Mouse (Mus musculus) hindbrain, embryonic 12.5 days (tissue): ENCODE data around the gene Mtfmt. TPM values are rescaled to one million over a fixed set of nuclear protein-coding genes. Genes with fewer than 3 reads are reported as not detected.

Experiments used
- ATAC-seq: fragments of 200-750 bp; cut with Nextera tagmentation; 2 replicates; pipeline ENCODE4 v1.8.0; 2017; ENCODE audit warnings: moderate TSS enrichment; ENCODE audit not compliant: low FRiP score
- H3K27ac ChIP-seq: fragments of 300-500 bp; sonication (generic); 2 replicates; pipeline ENCODE4 v1.5.1; 2016; ENCODE audit warnings: mild to moderate bottlenecking
- H3K27me3 ChIP-seq: fragments of 300-500 bp; sonication (generic); 2 replicates; pipeline ENCODE4 v1.6.1; 2016; ENCODE audit warnings: mild to moderate bottlenecking
- H3K36me3 ChIP-seq: fragments of 300-500 bp; sonication (generic); 2 replicates; pipeline ENCODE4 v1.6.1; 2016; ENCODE audit warnings: mild to moderate bottlenecking
- H3K4me1 ChIP-seq: fragments of 300-500 bp; sonication (generic); 2 replicates; pipeline ENCODE4 v1.6.1; 2016
- H3K4me2 ChIP-seq: fragments of 300-500 bp; sonication (generic); replicated peaks from 2 replicates; pipeline ENCODE4 v1.6.1; 2016; ENCODE audit warnings: mild to moderate bottlenecking
- H3K4me3 ChIP-seq: fragments of 300-500 bp; sonication (generic); 2 replicates; pipeline ENCODE4 v1.5.1; 2016; ENCODE audit warnings: mild to moderate bottlenecking
- H3K9ac ChIP-seq: fragments of 300-500 bp; sonication (generic); 2 replicates; pipeline ENCODE4 v1.6.1; 2016; ENCODE audit warnings: mild to moderate bottlenecking, moderate library complexity
- H3K9me3 ChIP-seq: fragments of 300-500 bp; sonication (generic); replicated peaks from 2 replicates; pipeline ENCODE4 v1.6.1; 2016; ENCODE audit warnings: mild to moderate bottlenecking
- WGBS: fragments of 180-500 bp; shearing (Covaris S2); methylation state at CpG from one replicate; pipeline ENCODE4 v1.1.7; 2016; 5-methylcytosine and 5-hydroxymethylcytosine counted together
- polyA plus RNA-seq: library from polyadenylated mRNA; unstranded; fragments of >200 nt; fragmentation: Nextera tagmentation; extraction: Ambion mirVana; gene quantifications from 2 replicates; pipeline ENCODE4 v1.2.1, GENCODE M21; 2016

Gene Mtfmt
- polyA plus RNA-seq, result 22.8 and 28.4 TPM in 2 replicates

DNA sequence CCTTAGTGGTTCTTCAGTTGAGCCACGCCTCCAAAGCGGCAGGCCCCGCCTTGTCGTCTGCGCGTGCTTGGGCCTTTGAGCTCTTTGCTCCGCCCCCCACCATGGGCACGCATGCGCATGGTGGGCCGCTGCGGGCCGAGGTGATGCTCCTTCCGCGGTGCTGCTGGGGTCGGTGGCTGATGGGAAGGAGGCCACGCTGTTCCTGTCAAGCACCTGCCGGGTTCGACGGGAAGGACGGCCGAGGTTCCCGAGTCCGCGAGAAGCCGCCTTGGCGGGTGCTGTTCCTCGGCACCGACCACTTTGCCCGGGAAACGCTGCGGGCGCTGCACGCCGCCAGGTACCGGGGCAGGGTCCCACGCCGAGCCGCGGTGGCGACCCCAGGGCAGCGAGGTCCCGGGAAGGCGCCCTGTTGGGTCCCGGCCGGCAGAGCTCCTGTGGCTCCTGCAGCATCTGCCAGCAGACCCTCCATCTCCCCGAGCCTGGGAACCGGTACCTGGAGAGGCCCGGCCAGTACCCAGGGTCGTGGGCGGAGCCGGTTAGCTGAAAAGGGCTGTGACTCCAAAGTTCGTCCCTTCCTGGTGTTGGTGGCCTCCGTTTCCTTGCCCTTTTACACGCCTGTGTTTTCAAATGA lies at the start of gene Mtfmt:
Mtfmt (plus strand) TSS at position 112 of the 631 bp plus-strand sequence.
- under 1% methylated on average over 54 of the region's 54 CpGs for WGBS
- H3K9me3 ChIP-seq, result no peaks in the 10 kb centered on the region

GRCm38 (mm10) chr9:65386373-65387140 lies 49.0 kb upstream of the Mtfmt start:
- Histone ChIP-seq H3K36me3 (no peaks in the 10 kb centered on the region), H3K9ac (no peak overlapping the region), H3K9me3 (no peaks in the 10 kb centered on the region), H3K27me3 (peaks cover 27% of the 10 kb centered on the region), H3K4me3 (no peak overlapping the region), H3K4me2 (no peak overlapping the region), H3K4me1 (0 out of 2 replicates have a peak, but pooled peaks cover 8% of the 10 kb centered on the region), H3K27ac (no peak overlapping the region)
- ATAC-seq, result no peak
- WGBS, result 38% methylated on average over 8 of the region's 8 CpGs

More for the DNA sequence above, at the start of gene Mtfmt:
- H3K27ac ChIP-seq, result peak within 1 kb of the TSS; percentile 64; the same call in 1 of the 2 replicates
- H3K27me3 ChIP-seq, result no peaks in the 10 kb centered on the region
- H3K4me1 ChIP-seq, result peaks cover 8% of the 10 kb centered on the region
- H3K4me2 ChIP-seq, result peak within 1 kb of the TSS; percentile 61
- peak; percentile 91 for ATAC-seq
- H3K36me3 ChIP-seq, result peaks cover 18% of the 10 kb centered on the region
- peak within 1 kb of the TSS; percentile 86 for H3K9ac ChIP-seq
- H3K4me3 ChIP-seq, result peak within 1 kb of the TSS; percentile 92

GRCm38 (mm10) chr9:65390752-65391612 lies 44.6 kb upstream of the Mtfmt start:
- Histone ChIP-seq H3K36me3 (no peaks in the 10 kb centered on the region), H3K27ac (no peak overlapping the region), H3K9me3 (no peaks in the 10 kb centered on the region), H3K4me3 (peak overlapping the region; percentile 43), H3K27me3 (peaks cover 51% of the 10 kb centered on the region), H3K4me1 (0 out of 2 replicates have a peak, but pooled peaks cover 8% of the 10 kb centered on the region), H3K9ac (peak overlapping the region; percentile 37; the same call in 1 of the 2 replicates), H3K4me2 (peak overlapping the region; percentile 60)
- WGBS, result 16% methylated on average over 96 of the region's 96 CpGs
- ATAC-seq, result no peak; the same call in 1 of the 2 replicates

DNA sequence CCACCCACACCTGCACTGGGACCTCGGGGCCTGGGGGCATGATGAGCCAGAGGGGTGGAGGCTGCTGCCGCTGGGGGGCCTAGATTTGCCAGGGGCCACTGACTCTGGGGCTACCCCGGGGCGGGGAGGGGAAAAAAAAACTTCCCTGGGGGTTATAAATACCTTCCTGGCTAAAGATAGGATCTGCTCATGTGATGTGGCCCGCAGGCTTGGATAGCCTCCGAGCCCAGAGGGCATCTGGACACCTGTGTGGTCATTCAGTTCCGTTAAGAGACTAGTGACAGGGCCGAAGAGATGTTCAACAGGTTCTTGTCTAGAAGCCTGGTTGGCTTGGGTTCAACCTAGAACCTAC lies 44.0 kb upstream of the Mtfmt start, which contains the start of gene Kbtbd13:
Kbtbd13 (minus strand) TSS at position 40 of the 352 bp plus-strand sequence.
- peaks cover 51% of the 10 kb centered on the region for H3K27me3 ChIP-seq
- ATAC-seq, result no peak
- H3K9me3 ChIP-seq, result no peaks in the 10 kb centered on the region
- WGBS, result 49% methylated on average over 8 of the region's 8 CpGs
- H3K27ac ChIP-seq, result no peak within 1 kb of the TSS
- peak within 1 kb of the TSS; percentile 37; the same call in 1 of the 2 replicates for H3K9ac ChIP-seq
- H3K4me3 ChIP-seq, result peak within 1 kb of the TSS; percentile 43
- H3K4me2 ChIP-seq, result peak within 1 kb of the TSS; percentile 60
- 0 out of 2 replicates have a peak, but pooled peaks cover 8% of the 10 kb centered on the region for H3K4me1 ChIP-seq
- no peaks in the 10 kb centered on the region for H3K36me3 ChIP-seq

GRCm38 (mm10) chr9:65392638-65393364 lies 42.8 kb upstream of the Mtfmt start:
- Histone ChIP-seq H3K36me3 (no peaks in the 10 kb centered on the region), H3K4me1 (0 out of 2 replicates have a peak, but pooled peaks cover 8% of the 10 kb centered on the region), H3K27ac (no peak overlapping the region), H3K4me3 (no peak overlapping the region), H3K9ac (no peak overlapping the region), H3K27me3 (peaks cover 51% of the 10 kb centered on the region), H3K4me2 (no peak overlapping the region), H3K9me3 (no peaks in the 10 kb centered on the region)
- WGBS, result 30% methylated on average over 6 of the region's 6 CpGs
- ATAC-seq, result no peak

- WGBS, result 73% methylated on average over 2 of the region's 2 CpGs
- Histone ChIP-seq H3K27ac (no peak overlapping the region), H3K27me3 (peaks cover 51% of the 10 kb centered on the region), H3K4me3 (no peak overlapping the region), H3K9me3 (no peaks in the 10 kb centered on the region), H3K4me1 (peaks cover 11% of the 10 kb centered on the region; the same call in 1 of the 2 replicates), H3K4me2 (no peak overlapping the region), H3K36me3 (no peaks in the 10 kb centered on the region), H3K9ac (no peak overlapping the region)
- no peak for ATAC-seq
Observed at GRCm38 (mm10) chr9:65393606-65394005, 42.0 kb upstream of the Mtfmt start.

DNA sequence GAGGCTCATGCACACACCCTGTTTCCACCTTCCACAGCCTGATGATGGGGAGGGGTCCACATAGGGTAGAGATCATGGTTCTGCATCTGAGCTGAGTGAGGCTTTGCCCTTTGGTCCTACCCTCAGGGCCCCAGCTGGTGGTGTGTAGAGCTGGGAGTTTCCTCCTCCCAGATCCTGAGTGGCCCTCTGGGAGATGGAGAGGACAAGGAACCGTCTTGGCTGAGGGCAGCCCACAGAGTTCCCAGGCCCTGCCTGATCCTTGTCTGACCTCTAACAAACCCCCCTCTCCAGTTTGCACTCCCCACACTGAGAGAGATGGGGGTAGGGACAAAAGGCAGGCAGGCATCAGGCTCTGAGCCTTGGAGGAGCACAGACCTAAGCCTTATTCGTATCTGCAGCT lies 41.2 kb upstream of the Mtfmt start:
- H3K36me3 ChIP-seq, result no peaks in the 10 kb centered on the region
- WGBS, result 53% methylated on average over 2 of the region's 2 CpGs
- no peaks in the 10 kb centered on the region for H3K9me3 ChIP-seq
- ATAC-seq, result no peak
- peaks cover 11% of the 10 kb centered on the region; the same call in 1 of the 2 replicates for H3K4me1 ChIP-seq
- no peak overlapping the region for H3K27ac ChIP-seq
- H3K4me3 ChIP-seq, result no peak overlapping the region
- no peak overlapping the region for H3K9ac ChIP-seq
- no peak overlapping the region for H3K4me2 ChIP-seq
- H3K27me3 ChIP-seq, result peaks cover 46% of the 10 kb centered on the region

GRCm38 (mm10) chr9:65398279-65398678 lies 37.3 kb upstream of the Mtfmt start, which contains the start of gene Rasl12:
Gene Rasl12, plus strand, starts transcription at chr9:65398506.
- Histone ChIP-seq H3K4me3 (peak within 1 kb of the TSS; percentile 45), H3K4me2 (peak within 1 kb of the TSS; percentile 73), H3K27ac (no peak within 1 kb of the TSS), H3K4me1 (peaks cover 3% of the 10 kb centered on the region; the same call in 1 of the 2 replicates), H3K36me3 (no peaks in the 10 kb centered on the region), H3K27me3 (0 out of 2 replicates have a peak, but pooled peaks cover 9% of the 10 kb centered on the region), H3K9me3 (no peaks in the 10 kb centered on the region), H3K9ac (peak within 1 kb of the TSS; percentile 68)
- under 1% methylated on average over 24 of the region's 24 CpGs for WGBS
- ATAC-seq, result peak; percentile 74

GRCm38 (mm10) chr9:65399934-65400333 lies 35.6 kb upstream of the Mtfmt start:
- Histone ChIP-seq H3K9ac (no peak overlapping the region), H3K4me2 (no peak overlapping the region), H3K4me1 (peaks cover 3% of the 10 kb centered on the region; the same call in 1 of the 2 replicates), H3K4me3 (no peak overlapping the region), H3K9me3 (no peaks in the 10 kb centered on the region), H3K27ac (no peak overlapping the region), H3K36me3 (no peaks in the 10 kb centered on the region), H3K27me3 (no peaks in the 10 kb centered on the region)
- WGBS, result 91% methylated on average over 6 of the region's 6 CpGs
- ATAC-seq, result no peak

DNA sequence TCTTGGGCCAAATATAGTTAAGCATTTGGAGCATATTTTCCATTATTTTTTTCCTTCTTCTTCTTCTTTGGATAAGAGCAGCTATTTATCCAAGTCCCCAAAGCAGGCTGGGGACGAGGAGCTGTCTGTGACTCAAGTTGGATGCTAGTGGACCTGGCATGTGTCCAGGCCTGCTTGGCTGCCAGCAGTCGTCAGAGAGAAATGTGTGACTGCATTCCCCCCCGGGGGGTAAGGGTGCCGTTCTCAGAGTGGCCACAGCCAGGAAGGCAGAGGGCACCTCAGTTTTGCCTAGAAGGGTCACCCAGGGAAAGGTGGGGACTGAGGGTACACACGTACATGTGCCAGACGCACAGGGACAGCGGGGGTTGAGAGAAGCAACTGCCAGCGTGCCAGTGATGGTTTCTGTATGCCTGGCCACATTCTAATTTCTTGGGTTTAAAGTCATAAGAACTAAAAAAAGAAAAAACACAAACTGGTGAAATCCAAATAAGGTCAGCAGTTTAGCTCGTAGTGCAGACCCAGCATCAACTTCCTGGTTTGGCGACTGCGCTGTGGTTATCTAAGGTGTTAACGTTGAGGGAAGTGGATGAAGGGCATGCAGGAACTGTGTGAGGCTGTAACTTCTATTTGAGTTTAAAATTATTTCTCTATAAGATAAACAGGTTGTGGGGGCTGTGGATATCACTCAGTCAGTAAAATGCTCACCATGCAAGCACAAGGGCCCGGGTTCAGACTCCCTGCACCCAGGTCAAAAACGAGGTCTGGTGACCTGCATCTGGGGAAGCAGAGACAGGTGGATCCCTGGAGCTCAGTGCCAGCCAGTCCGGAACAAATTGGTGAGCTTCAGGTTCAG lies 31.0 kb upstream of the Mtfmt start:
- 74% methylated on average over 15 of the region's 15 CpGs for WGBS
- no peaks in the 10 kb centered on the region for H3K4me1 ChIP-seq
- H3K36me3 ChIP-seq, result no peaks in the 10 kb centered on the region; the same call in 1 of the 2 replicates
- H3K9ac ChIP-seq, result no peak overlapping the region
- H3K27me3 ChIP-seq, result no peaks in the 10 kb centered on the region
- no peaks in the 10 kb centered on the region for H3K9me3 ChIP-seq
- no peak overlapping the region for H3K4me3 ChIP-seq
- ATAC-seq, result no peak
- H3K27ac ChIP-seq, result no peak overlapping the region
- H3K4me2 ChIP-seq, result no peak overlapping the region

DNA sequence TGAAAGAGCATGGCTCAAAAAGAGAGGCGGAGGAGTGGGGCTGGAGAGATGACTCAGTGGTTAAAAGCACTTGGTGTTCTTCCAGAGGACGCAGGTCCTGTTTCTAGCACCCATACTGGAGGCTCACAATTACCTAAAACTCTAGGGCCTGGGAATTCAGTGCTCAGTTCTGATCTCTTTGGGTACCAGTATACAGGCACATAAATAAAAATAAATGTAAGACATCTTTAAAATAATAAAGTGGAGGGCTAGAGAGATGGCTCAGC lies 30.5 kb upstream of the Mtfmt start:
- Histone ChIP-seq H3K4me1 (no peaks in the 10 kb centered on the region), H3K9me3 (no peaks in the 10 kb centered on the region), H3K4me3 (no peak overlapping the region), H3K36me3 (no peaks in the 10 kb centered on the region; the same call in 1 of the 2 replicates), H3K4me2 (no peak overlapping the region), H3K27me3 (no peaks in the 10 kb centered on the region), H3K27ac (no peak overlapping the region), H3K9ac (no peak overlapping the region)
- WGBS, result 86% methylated on average over 2 of the region's 2 CpGs
- ATAC-seq, result no peak
